Mouse (Mus musculus): Measurements from ENCODE around the gene Mtmr14. TPM values are rescaled to one million over a fixed set of nuclear protein-coding genes. Genes with fewer than 3 reads are reported as not detected.

The Mtmr14 gene
- polyA plus RNA-seq, 1 experiment from 2014 or later: 34.0 TPM

DNA sequence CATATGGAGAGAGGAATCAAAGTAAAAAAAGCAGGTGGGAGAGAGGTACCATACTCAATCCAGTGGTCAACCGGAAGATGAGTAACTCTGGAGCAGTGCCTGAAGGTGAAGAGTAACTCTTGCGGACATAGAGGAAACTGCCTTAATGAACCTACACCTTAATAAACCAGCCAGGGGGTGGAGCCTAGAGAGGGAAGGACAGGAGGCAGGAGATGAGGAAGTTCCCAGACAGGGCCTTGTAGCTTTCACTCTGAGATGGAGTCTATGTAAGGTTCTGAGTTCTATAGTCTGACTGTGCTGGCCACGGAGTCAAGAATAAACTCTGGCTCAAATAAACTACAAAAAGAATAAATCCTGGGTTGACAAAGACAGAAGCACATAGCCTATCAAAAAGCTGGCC lies 47.3 kb downstream of the Mtmr14 start:
- no peak overlapping the region for H3K4me3 ChIP-seq (ENCODE audit: low read depth, low read length)
- 82% methylated on average over 3 of the region's 3 CpGs for WGBS
- peaks cover 26% of the 10 kb centered on the region for H3K27me3 ChIP-seq (ENCODE audit: control insufficient read depth, insufficient read depth, low read depth, low read length)
- no peaks in the 10 kb centered on the region for H3K9me3 ChIP-seq (replicated peaks; ENCODE audit: control insufficient read depth, low read length, poor library complexity, severe bottlenecking)
- H3K36me3 ChIP-seq (ENCODE audit: control insufficient read depth, insufficient read depth, low read length): peaks cover 5% of the 10 kb centered on the region; the same call in 1 of the 2 replicates
- no peak overlapping the region for H3K27ac ChIP-seq (ENCODE audit: low read length)
- no peak overlapping the region for H3K4me2 ChIP-seq (ENCODE audit: low read length)
- ATAC-seq: no peak
- H3K9ac ChIP-seq (ENCODE audit: low read depth, low read length): no peak overlapping the region
- peaks cover 12% of the 10 kb centered on the region for H3K4me1 ChIP-seq (ENCODE audit: control insufficient read depth, insufficient read depth, low read length)

DNA sequence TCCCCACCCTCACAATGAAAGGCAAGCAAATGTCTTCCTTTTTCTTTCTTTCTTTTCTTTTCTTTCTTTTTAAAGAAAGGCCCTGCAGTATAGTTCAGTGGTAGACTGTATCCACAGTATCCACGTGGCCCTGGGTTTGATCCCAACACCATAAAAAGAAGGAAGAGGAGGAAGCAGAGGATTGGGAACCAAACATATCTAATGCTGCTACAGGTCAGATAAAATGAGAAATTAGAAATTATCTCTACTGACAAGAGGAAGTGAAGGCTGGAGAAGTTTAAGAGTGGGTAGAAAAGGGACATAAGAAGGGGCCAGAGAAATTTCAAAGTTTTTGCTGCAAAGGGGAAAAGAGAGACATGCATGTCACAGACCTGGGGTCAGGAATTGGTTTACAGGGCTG lies 48.7 kb downstream of the Mtmr14 start:
- no peak overlapping the region for H3K4me2 ChIP-seq (ENCODE audit: low read length)
- 76% methylated on average over 1 of the region's 1 CpGs for WGBS
- peaks cover 26% of the 10 kb centered on the region for H3K27me3 ChIP-seq (ENCODE audit: control insufficient read depth, insufficient read depth, low read depth, low read length)
- H3K9ac ChIP-seq (ENCODE audit: low read depth, low read length): no peak overlapping the region
- H3K9me3 ChIP-seq (replicated peaks; ENCODE audit: control insufficient read depth, low read length, poor library complexity, severe bottlenecking): no peaks in the 10 kb centered on the region
- H3K4me1 ChIP-seq (ENCODE audit: control insufficient read depth, insufficient read depth, low read length): peaks cover 12% of the 10 kb centered on the region
- ATAC-seq: no peak
- no peak overlapping the region for H3K4me3 ChIP-seq (ENCODE audit: low read depth, low read length)
- H3K36me3 ChIP-seq (ENCODE audit: control insufficient read depth, insufficient read depth, low read length): no peaks in the 10 kb centered on the region
- no peak overlapping the region for H3K27ac ChIP-seq (ENCODE audit: low read length)

DNA sequence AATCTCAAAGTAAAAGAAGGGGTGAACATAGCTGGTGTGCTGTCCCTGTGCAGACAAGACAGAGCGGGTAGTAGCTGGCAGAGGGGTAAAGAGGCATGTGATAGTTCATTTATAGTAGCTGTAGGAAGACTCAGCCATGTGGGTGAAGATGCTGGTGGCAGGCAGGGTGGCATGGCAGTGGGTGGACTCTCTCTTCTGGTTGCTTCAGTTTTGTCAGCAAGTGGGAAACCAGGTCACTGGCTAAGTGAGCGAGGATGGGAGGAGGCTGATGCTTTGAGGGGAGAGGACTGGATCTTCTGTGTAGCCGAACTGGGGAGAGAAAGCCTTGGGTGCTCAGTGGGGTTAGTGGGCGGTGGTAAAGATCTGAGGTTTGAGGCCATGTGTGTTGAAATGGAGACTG lies 49.6 kb downstream of the Mtmr14 start:
- WGBS: 72% methylated on average over 4 of the region's 4 CpGs
- Histone ChIP-seq H3K4me1 (ENCODE audit: control insufficient read depth, insufficient read depth, low read length) (peaks cover 8% of the 10 kb centered on the region), H3K36me3 (ENCODE audit: control insufficient read depth, insufficient read depth, low read length) (no peaks in the 10 kb centered on the region), H3K4me2 (ENCODE audit: low read length) (no peak overlapping the region), H3K9ac (ENCODE audit: low read depth, low read length) (no peak overlapping the region), H3K4me3 (ENCODE audit: low read depth, low read length) (no peak overlapping the region), H3K27ac (ENCODE audit: low read length) (no peak overlapping the region), H3K9me3 (replicated peaks; ENCODE audit: control insufficient read depth, low read length, poor library complexity, severe bottlenecking) (no peaks in the 10 kb centered on the region), H3K27me3 (ENCODE audit: control insufficient read depth, insufficient read depth, low read depth, low read length) (peaks cover 18% of the 10 kb centered on the region)
- ATAC-seq: no peak

DNA sequence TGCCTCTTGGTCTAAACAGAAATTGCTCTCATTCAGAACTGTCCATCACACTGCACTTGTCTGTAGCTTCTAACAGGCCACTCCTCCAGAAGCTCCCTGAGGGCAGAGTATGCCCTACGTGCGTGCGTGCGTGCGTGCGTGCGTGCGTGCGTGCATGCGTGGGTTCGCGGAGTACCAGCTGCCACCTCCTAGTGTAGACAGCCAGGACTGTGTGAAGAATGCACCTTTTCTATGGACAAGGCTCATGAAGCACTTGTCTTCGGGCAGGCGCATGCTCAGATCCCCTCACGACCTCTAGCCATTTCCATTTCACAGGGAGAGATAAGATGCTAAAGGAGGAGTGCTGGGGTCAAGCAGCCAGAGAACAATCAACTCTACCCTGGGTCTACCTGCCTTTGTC lies 51.7 kb downstream of the Mtmr14 start:
- Histone ChIP-seq H3K4me3 (ENCODE audit: low read depth, low read length) (no peak overlapping the region), H3K36me3 (ENCODE audit: control insufficient read depth, insufficient read depth, low read length) (no peaks in the 10 kb centered on the region), H3K9ac (ENCODE audit: low read depth, low read length) (no peak overlapping the region), H3K27ac (ENCODE audit: low read length) (no peak overlapping the region), H3K9me3 (replicated peaks; ENCODE audit: control insufficient read depth, low read length, poor library complexity, severe bottlenecking) (no peaks in the 10 kb centered on the region), H3K4me2 (ENCODE audit: low read length) (no peak overlapping the region), H3K27me3 (ENCODE audit: control insufficient read depth, insufficient read depth, low read depth, low read length) (peaks cover under 1% of the 10 kb centered on the region; the same call in 1 of the 2 replicates), H3K4me1 (ENCODE audit: control insufficient read depth, insufficient read depth, low read length) (no peaks in the 10 kb centered on the region)
- 92% methylated on average over 15 of the region's 15 CpGs for WGBS
- ATAC-seq: no peak

DNA sequence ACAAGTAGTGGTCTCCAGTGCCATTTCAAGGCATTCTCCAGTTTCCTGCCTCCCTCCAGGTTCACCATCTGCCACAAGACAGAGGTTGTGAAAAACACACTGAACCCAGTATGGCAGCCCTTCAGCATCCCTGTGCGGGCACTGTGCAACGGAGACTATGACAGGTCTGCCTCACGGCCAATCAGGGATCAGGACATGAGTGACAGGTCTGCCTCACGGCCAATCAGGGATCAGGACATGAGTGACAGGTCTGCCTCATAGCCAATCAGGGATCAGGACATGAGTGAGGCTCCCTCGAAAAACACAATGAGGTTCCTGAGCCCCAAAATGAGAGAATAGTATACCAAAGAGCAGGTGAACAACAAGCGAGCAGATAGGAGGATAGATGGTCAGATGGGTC lies 52.7 kb downstream of the Mtmr14 start:
- no peak overlapping the region for H3K9ac ChIP-seq (ENCODE audit: low read depth, low read length)
- H3K4me3 ChIP-seq (ENCODE audit: low read depth, low read length): no peak overlapping the region
- no peak overlapping the region for H3K27ac ChIP-seq (ENCODE audit: low read length)
- no peaks in the 10 kb centered on the region for H3K36me3 ChIP-seq (ENCODE audit: control insufficient read depth, insufficient read depth, low read length)
- H3K9me3 ChIP-seq (replicated peaks; ENCODE audit: control insufficient read depth, low read length, poor library complexity, severe bottlenecking): no peaks in the 10 kb centered on the region
- H3K27me3 ChIP-seq (ENCODE audit: control insufficient read depth, insufficient read depth, low read depth, low read length): no peaks in the 10 kb centered on the region
- H3K4me2 ChIP-seq (ENCODE audit: low read length): no peak overlapping the region
- ATAC-seq: no peak
- H3K4me1 ChIP-seq (ENCODE audit: control insufficient read depth, insufficient read depth, low read length): no peaks in the 10 kb centered on the region
- 69% methylated on average over 6 of the region's 6 CpGs for WGBS

DNA sequence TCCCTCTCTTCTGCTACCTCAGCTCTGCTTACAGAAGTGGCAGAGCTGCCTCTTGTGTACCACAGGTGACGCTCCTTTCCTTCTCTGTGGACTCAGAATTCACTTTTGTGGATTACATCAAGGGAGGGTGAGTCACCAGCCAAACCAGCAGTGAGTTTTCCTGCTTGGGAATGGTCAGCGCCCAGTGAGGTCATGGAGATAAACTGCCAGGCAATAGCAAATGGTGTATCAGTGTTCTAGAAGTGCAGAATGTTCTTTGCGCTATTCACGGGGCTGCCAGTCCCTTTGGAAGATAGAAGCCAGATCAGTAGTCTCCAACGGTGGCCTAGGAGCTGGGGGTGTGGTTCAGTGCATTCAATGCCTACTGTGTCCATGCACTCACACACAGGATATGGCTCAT lies 55.3 kb downstream of the Mtmr14 start:
- Histone ChIP-seq H3K27ac (ENCODE audit: low read length) (no peak overlapping the region), H3K4me1 (ENCODE audit: control insufficient read depth, insufficient read depth, low read length) (no peaks in the 10 kb centered on the region), H3K4me3 (ENCODE audit: low read depth, low read length) (no peak overlapping the region), H3K36me3 (ENCODE audit: control insufficient read depth, insufficient read depth, low read length) (no peaks in the 10 kb centered on the region), H3K9ac (ENCODE audit: low read depth, low read length) (no peak overlapping the region), H3K4me2 (ENCODE audit: low read length) (no peak overlapping the region), H3K9me3 (replicated peaks; ENCODE audit: control insufficient read depth, low read length, poor library complexity, severe bottlenecking) (no peaks in the 10 kb centered on the region), H3K27me3 (ENCODE audit: control insufficient read depth, insufficient read depth, low read depth, low read length) (no peaks in the 10 kb centered on the region)
- 66% methylated on average over 5 of the region's 5 CpGs for WGBS
- no peak for ATAC-seq

DNA sequence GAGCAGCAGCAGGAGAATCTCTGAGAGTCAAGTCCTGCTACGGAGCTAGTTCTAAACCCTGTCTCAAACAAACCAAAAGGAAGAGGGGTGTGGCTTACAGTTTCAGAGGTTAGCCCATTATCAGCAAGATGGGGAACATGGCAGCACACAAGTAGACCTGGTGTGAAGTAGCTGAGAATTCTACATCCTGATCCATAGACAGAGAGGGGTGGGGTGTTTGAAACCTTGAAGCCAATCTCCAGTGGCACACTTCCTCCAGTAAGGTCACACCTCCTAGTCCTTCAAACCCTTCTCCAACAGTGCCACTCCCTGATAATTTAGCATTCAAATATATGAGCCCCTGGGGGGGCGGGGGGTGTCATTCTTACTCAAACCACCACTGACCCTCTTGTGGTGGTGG lies 58.4 kb downstream of the Mtmr14 start:
- Histone ChIP-seq H3K9ac (ENCODE audit: low read depth, low read length) (no peak overlapping the region), H3K4me1 (ENCODE audit: control insufficient read depth, insufficient read depth, low read length) (no peaks in the 10 kb centered on the region), H3K27me3 (ENCODE audit: control insufficient read depth, insufficient read depth, low read depth, low read length) (no peaks in the 10 kb centered on the region), H3K36me3 (ENCODE audit: control insufficient read depth, insufficient read depth, low read length) (no peaks in the 10 kb centered on the region), H3K9me3 (replicated peaks; ENCODE audit: control insufficient read depth, low read length, poor library complexity, severe bottlenecking) (no peaks in the 10 kb centered on the region), H3K4me3 (ENCODE audit: low read depth, low read length) (no peak overlapping the region), H3K4me2 (ENCODE audit: low read length) (no peak overlapping the region), H3K27ac (ENCODE audit: low read length) (no peak overlapping the region)
- ATAC-seq: no peak
- 83% methylated on average over 2 of the region's 2 CpGs for WGBS

DNA sequence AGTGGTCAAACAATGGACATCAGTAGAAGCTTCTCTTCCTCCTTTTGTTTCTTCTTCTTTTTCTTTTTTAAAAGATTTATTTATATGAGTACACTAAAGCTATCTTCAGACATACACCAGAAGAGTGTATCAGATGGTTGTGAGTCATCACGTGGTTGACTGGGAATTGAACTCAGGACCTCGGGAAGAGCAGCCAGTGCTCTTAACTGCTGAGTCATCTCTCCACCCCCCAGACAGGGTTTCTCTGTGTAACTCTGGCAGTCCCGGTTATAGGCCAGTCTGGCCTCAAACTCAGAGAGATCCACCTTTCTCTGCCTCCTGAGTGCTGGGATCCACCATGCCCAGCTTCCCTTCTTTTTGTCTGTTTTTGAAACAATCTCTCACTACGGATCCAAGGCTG lies 59.0 kb downstream of the Mtmr14 start:
- H3K9me3 ChIP-seq (replicated peaks; ENCODE audit: control insufficient read depth, low read length, poor library complexity, severe bottlenecking): no peaks in the 10 kb centered on the region
- H3K27me3 ChIP-seq (ENCODE audit: control insufficient read depth, insufficient read depth, low read depth, low read length): no peaks in the 10 kb centered on the region
- H3K9ac ChIP-seq (ENCODE audit: low read depth, low read length): no peak overlapping the region
- H3K4me1 ChIP-seq (ENCODE audit: control insufficient read depth, insufficient read depth, low read length): no peaks in the 10 kb centered on the region
- ATAC-seq: no peak
- H3K27ac ChIP-seq (ENCODE audit: low read length): no peak overlapping the region
- H3K36me3 ChIP-seq (ENCODE audit: control insufficient read depth, insufficient read depth, low read length): no peaks in the 10 kb centered on the region
- H3K4me3 ChIP-seq (ENCODE audit: low read depth, low read length): no peak overlapping the region
- 69% methylated on average over 4 of the region's 4 CpGs for WGBS
- H3K4me2 ChIP-seq (ENCODE audit: low read length): no peak overlapping the region

DNA sequence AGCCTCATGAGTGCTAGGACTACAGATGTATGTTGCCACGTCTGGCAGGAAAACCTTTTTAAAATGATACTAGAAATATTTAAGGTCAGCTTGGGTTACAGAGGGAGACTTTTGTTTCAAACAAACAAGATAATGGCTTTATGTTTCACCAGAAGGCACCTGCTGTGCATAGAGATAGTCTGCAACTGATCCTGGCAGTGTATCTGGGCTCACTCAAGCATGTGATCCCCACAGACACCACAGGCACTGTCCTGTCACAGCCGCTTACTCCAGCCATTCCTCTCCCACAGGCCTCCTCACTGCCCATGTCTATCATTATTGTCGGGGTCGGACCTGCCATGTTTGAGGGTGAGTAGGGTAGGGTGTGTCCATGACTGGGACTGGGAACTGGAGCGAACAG lies 63.7 kb downstream of the Mtmr14 start:
- 78% methylated on average over 5 of the region's 5 CpGs for WGBS
- Histone ChIP-seq H3K4me2 (ENCODE audit: low read length) (no peak overlapping the region), H3K36me3 (ENCODE audit: control insufficient read depth, insufficient read depth, low read length) (no peaks in the 10 kb centered on the region), H3K4me1 (ENCODE audit: control insufficient read depth, insufficient read depth, low read length) (peaks cover 5% of the 10 kb centered on the region), H3K9me3 (replicated peaks; ENCODE audit: control insufficient read depth, low read length, poor library complexity, severe bottlenecking) (no peaks in the 10 kb centered on the region), H3K4me3 (ENCODE audit: low read depth, low read length) (no peak overlapping the region), H3K9ac (ENCODE audit: low read depth, low read length) (no peak overlapping the region), H3K27ac (ENCODE audit: low read length) (no peak overlapping the region), H3K27me3 (ENCODE audit: control insufficient read depth, insufficient read depth, low read depth, low read length) (no peaks in the 10 kb centered on the region)
- ATAC-seq: no peak

DNA sequence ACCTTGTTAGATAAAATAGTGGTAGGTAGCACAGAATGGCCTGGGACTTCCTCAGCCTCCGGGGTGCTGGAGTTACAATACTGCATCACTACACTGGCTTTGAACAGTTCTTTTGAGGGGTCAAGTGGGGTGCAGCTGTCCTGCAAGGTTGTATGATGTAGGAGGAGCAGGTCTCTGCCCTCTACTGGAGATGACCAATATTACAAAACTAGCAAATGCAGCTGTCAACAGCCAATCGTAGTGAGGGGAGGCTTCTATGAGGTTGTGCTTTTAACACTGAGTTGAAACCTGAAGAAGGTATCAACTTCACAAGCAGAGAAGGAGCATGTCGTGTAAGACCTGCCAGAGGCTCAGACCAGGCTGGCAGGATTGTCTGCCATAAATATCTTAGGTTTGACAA lies 64.6 kb downstream of the Mtmr14 start:
- H3K27ac ChIP-seq (ENCODE audit: low read length): no peak overlapping the region
- H3K36me3 ChIP-seq (ENCODE audit: control insufficient read depth, insufficient read depth, low read length): no peaks in the 10 kb centered on the region
- no peak for ATAC-seq
- no peak overlapping the region for H3K4me2 ChIP-seq (ENCODE audit: low read length)
- H3K4me3 ChIP-seq (ENCODE audit: low read depth, low read length): no peak overlapping the region
- no peaks in the 10 kb centered on the region for H3K27me3 ChIP-seq (ENCODE audit: control insufficient read depth, insufficient read depth, low read depth, low read length)
- peaks cover 5% of the 10 kb centered on the region for H3K4me1 ChIP-seq (ENCODE audit: control insufficient read depth, insufficient read depth, low read length)
- no peak overlapping the region for H3K9ac ChIP-seq (ENCODE audit: low read depth, low read length)
- 22% methylated on average over 3 of the region's 3 CpGs for WGBS
- no peaks in the 10 kb centered on the region for H3K9me3 ChIP-seq (replicated peaks; ENCODE audit: control insufficient read depth, low read length, poor library complexity, severe bottlenecking)
